Mouse (Mus musculus): ENCODE measurements at regions not wholly inside any gene's neighbourhood (a gene's known extent, or its start where the extent isn't known, plus 50 kb on each side); places are given as distances from the start of the nearest gene placed in this dataset.

DNA sequence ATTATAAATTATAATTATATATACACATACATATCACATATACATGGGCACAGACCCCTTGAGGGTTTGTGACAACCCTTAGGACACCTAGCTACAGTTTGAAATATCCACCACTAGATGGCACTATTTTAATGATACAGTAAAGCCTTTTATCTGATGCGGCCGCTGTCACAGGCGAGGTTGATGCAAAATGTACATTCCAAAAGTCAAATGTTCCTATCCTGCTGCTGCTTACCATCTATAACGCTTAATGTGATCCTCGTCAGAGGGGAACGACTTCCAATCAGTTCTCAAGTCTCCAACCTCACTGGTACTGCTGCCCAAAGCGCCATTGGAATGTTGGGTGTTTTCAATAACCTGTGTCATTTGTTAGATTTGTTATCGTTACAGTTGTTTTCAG, 92.9 kb downstream of the Barhl2 start:
- H3K4me1 ChIP-seq: no peaks in the 10 kb centered on the region
- no peak for ATAC-seq (ENCODE audit: extremely low read depth, insufficient number of reproducible peaks, low FRiP score, low TSS enrichment)
- H3K27ac ChIP-seq (replicated peaks): no peak overlapping the region
- H3K9me3 ChIP-seq: no peaks in the 10 kb centered on the region
- no peaks in the 10 kb centered on the region; the same call in 1 of the 2 replicates for H3K27me3 ChIP-seq (replicated peaks)
- no peak overlapping the region for H3K4me2 ChIP-seq
- no peaks in the 10 kb centered on the region for H3K36me3 ChIP-seq
- no peak overlapping the region for H3K4me3 ChIP-seq
- 36% methylated on average over 8 of the region's 8 CpGs for WGBS
- H3K9ac ChIP-seq: no peak overlapping the region

DNA sequence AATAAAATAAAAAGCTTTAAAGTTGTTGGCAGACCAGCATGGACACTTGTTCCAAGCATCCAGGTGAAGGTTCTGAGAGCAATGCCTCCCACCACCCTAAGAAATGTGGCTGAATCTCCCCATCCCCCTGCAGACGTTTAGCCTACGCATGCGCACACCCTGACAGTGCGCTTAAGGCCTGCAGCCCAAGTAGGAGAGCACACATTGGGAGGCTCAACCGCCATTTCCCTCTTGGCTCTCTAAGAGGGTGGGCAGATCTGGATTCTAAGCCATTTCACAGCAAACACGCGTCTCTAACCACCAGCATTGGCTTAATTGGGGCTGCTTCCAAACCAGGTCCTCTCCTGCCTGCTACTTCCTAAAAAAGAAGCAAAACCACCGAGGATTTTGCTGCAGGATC, 106.6 kb downstream of the Barhl2 start:
- ATAC-seq (ENCODE audit: extremely low read depth, insufficient number of reproducible peaks, low FRiP score, low TSS enrichment): no peak
- Histone ChIP-seq H3K4me3 (no peak overlapping the region), H3K36me3 (no peaks in the 10 kb centered on the region), H3K4me1 (no peaks in the 10 kb centered on the region), H3K4me2 (no peak overlapping the region), H3K9ac (no peak overlapping the region), H3K9me3 (no peaks in the 10 kb centered on the region), H3K27me3 (replicated peaks) (no peaks in the 10 kb centered on the region), H3K27ac (replicated peaks) (no peak overlapping the region)
- 81% methylated on average over 8 of the region's 8 CpGs for WGBS

- Histone ChIP-seq H3K27me3 (replicated peaks) (peaks cover 4% of the 10 kb centered on the region), H3K4me3 (no peak overlapping the region), H3K4me1 (no peaks in the 10 kb centered on the region), H3K36me3 (no peaks in the 10 kb centered on the region), H3K4me2 (no peak overlapping the region), H3K9me3 (no peaks in the 10 kb centered on the region), H3K9ac (no peak overlapping the region), H3K27ac (replicated peaks) (no peak overlapping the region)
- 56% methylated on average over 10 of the region's 10 CpGs for WGBS
- no peak for ATAC-seq (ENCODE audit: extremely low read depth, insufficient number of reproducible peaks, low FRiP score, low TSS enrichment)
These were observed 108.0 kb downstream of the Barhl2 start for GRCm38 (mm10) chr5:106349851-106350515.

DNA sequence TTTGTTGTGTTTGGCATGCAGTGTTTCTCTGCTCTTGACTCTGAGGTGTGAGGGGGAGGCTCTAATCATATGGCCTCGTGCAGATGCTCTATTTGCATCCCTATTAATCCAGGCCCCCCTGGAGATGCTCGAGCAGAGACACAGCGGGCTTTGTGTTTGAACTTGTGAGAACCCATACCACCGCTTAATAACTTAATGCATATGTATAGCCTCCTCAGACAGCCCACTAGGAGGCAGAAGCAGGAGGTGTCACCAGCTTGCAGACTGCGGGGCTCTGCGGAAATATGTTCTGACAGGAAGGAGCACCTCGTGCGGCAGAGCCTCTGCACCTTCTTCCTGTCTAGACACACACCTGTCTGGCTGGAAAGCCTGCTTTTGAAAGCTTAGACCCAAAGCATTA, 113.7 kb downstream of the Barhl2 start:
- Histone ChIP-seq H3K9me3 (no peaks in the 10 kb centered on the region), H3K4me1 (0 out of 2 replicates have a peak, but pooled peaks cover 7% of the 10 kb centered on the region), H3K27me3 (replicated peaks) (peaks cover 32% of the 10 kb centered on the region), H3K27ac (replicated peaks) (no peak overlapping the region), H3K4me2 (peak overlapping the region; percentile 37), H3K36me3 (no peaks in the 10 kb centered on the region), H3K4me3 (0 out of 2 replicates have a peak overlapping the region, but pooled peaks have one; percentile 2), H3K9ac (no peak overlapping the region)
- WGBS: 5% methylated on average over 8 of the region's 8 CpGs
- no peak for ATAC-seq (ENCODE audit: extremely low read depth, insufficient number of reproducible peaks, low FRiP score, low TSS enrichment)

- ATAC-seq (ENCODE audit: extremely low read depth, insufficient number of reproducible peaks, low FRiP score, low TSS enrichment): no peak
- peaks cover 32% of the 10 kb centered on the region for H3K27me3 ChIP-seq (replicated peaks)
- H3K9me3 ChIP-seq: no peaks in the 10 kb centered on the region
- WGBS: 32% methylated on average over 6 of the region's 6 CpGs
- H3K4me1 ChIP-seq: 0 out of 2 replicates have a peak, but pooled peaks cover 7% of the 10 kb centered on the region
- no peak overlapping the region for H3K4me3 ChIP-seq
- no peaks in the 10 kb centered on the region for H3K36me3 ChIP-seq
- H3K9ac ChIP-seq: no peak overlapping the region
- peak overlapping the region; percentile 37 for H3K4me2 ChIP-seq
- H3K27ac ChIP-seq (replicated peaks): no peak overlapping the region
These were observed 114.4 kb downstream of the Barhl2 start for GRCm38 (mm10) chr5:106343601-106344000.

GRCm38 (mm10) chr5:106341361-106341760, 116.6 kb downstream of the Barhl2 start:
- 0 out of 2 replicates have a peak, but pooled peaks cover 7% of the 10 kb centered on the region for H3K4me1 ChIP-seq
- H3K36me3 ChIP-seq: no peaks in the 10 kb centered on the region
- ATAC-seq (ENCODE audit: extremely low read depth, insufficient number of reproducible peaks, low FRiP score, low TSS enrichment): no peak
- WGBS: 65% methylated on average over 12 of the region's 12 CpGs
- H3K4me3 ChIP-seq: no peak overlapping the region
- H3K9ac ChIP-seq: no peak overlapping the region
- H3K27me3 ChIP-seq (replicated peaks): peaks cover 32% of the 10 kb centered on the region
- no peak overlapping the region for H3K4me2 ChIP-seq
- H3K9me3 ChIP-seq: no peaks in the 10 kb centered on the region
- H3K27ac ChIP-seq (replicated peaks): no peak overlapping the region

DNA sequence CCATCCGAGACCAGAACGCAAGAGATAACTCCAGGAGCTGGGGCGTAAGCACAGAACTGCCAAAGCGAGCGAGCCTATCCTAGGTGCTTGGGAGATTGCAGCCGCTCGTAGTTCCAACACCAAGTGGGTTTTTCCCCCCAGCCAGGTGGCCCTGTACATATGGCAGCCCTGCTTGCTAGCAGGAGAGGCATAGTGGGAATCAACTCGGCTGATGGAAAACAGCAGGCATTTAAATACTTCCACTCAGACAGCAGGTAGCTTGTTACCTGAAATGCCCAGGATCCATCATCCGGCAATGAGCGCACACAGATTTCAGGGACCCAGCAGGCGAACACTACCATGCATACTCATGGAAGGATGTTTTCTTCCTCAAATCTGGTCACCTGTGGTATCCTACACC, 122.3 kb downstream of the Barhl2 start:
- no peak for ATAC-seq (ENCODE audit: extremely low read depth, insufficient number of reproducible peaks, low FRiP score, low TSS enrichment)
- H3K4me3 ChIP-seq: no peak overlapping the region
- H3K9me3 ChIP-seq: no peaks in the 10 kb centered on the region
- H3K36me3 ChIP-seq: no peaks in the 10 kb centered on the region
- 77% methylated on average over 11 of the region's 11 CpGs for WGBS
- peaks cover 10% of the 10 kb centered on the region; the same call in 1 of the 2 replicates for H3K27me3 ChIP-seq (replicated peaks)
- H3K4me2 ChIP-seq: no peak overlapping the region
- H3K27ac ChIP-seq (replicated peaks): no peak overlapping the region
- 0 out of 2 replicates have a peak, but pooled peaks cover 4% of the 10 kb centered on the region for H3K4me1 ChIP-seq
- no peak overlapping the region for H3K9ac ChIP-seq

- Histone ChIP-seq H3K4me2 (no peak overlapping the region), H3K9me3 (no peaks in the 10 kb centered on the region), H3K9ac (no peak overlapping the region), H3K4me1 (0 out of 2 replicates have a peak, but pooled peaks cover 4% of the 10 kb centered on the region), H3K4me3 (no peak overlapping the region), H3K36me3 (no peaks in the 10 kb centered on the region), H3K27ac (replicated peaks) (no peak overlapping the region), H3K27me3 (replicated peaks) (peaks cover 17% of the 10 kb centered on the region; the same call in 1 of the 2 replicates)
- no peak for ATAC-seq (ENCODE audit: extremely low read depth, insufficient number of reproducible peaks, low FRiP score, low TSS enrichment)
- 59% methylated on average over 9 of the region's 9 CpGs for WGBS
These were observed 130.3 kb downstream of the Barhl2 start for GRCm38 (mm10) chr5:106327592-106328150.

GRCm38 (mm10) chr5:106322574-106323215, 135.3 kb downstream of the Barhl2 start:
- H3K27me3 ChIP-seq (replicated peaks): no peaks in the 10 kb centered on the region
- H3K4me1 ChIP-seq: 0 out of 2 replicates have a peak, but pooled peaks cover 5% of the 10 kb centered on the region
- H3K9ac ChIP-seq: no peak overlapping the region
- 36% methylated on average over 18 of the region's 18 CpGs for WGBS
- no peak for ATAC-seq (ENCODE audit: extremely low read depth, insufficient number of reproducible peaks, low FRiP score, low TSS enrichment)
- H3K27ac ChIP-seq (replicated peaks): no peak overlapping the region
- no peak overlapping the region for H3K4me2 ChIP-seq
- no peak overlapping the region for H3K4me3 ChIP-seq
- H3K36me3 ChIP-seq: no peaks in the 10 kb centered on the region
- H3K9me3 ChIP-seq: no peaks in the 10 kb centered on the region

- 40% methylated on average over 5 of the region's 5 CpGs for WGBS
- Histone ChIP-seq H3K4me2 (no peak overlapping the region), H3K4me1 (0 out of 2 replicates have a peak, but pooled peaks cover 5% of the 10 kb centered on the region), H3K9me3 (no peaks in the 10 kb centered on the region), H3K4me3 (no peak overlapping the region), H3K27ac (replicated peaks) (no peak overlapping the region), H3K27me3 (replicated peaks) (no peaks in the 10 kb centered on the region), H3K36me3 (no peaks in the 10 kb centered on the region), H3K9ac (no peak overlapping the region)
- no peak for ATAC-seq (ENCODE audit: extremely low read depth, insufficient number of reproducible peaks, low FRiP score, low TSS enrichment)
These were observed 136.5 kb downstream of the Barhl2 start for GRCm38 (mm10) chr5:106321426-106321825.

DNA sequence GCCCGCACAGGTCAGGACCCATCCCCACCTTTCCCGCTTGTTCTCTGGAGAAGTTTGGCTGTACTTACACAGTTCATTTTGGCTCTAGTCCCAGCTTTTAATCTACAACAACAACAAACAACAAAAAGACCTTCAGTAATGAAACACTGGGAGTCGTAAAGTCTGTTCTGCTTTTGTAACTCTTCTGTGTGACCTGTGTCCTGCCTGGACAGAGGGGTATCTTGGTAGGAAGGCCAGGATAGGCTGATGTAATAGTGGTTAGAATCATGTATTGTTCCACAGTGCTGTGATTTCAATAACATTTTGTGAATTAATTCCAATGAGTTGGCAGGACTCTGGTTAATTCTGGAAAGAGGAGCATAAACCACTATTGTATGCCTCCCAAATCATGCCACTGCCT, 136.9 kb downstream of the Barhl2 start:
- ATAC-seq (ENCODE audit: extremely low read depth, insufficient number of reproducible peaks, low FRiP score, low TSS enrichment): no peak
- H3K9me3 ChIP-seq: no peaks in the 10 kb centered on the region
- 0 out of 2 replicates have a peak, but pooled peaks cover 5% of the 10 kb centered on the region for H3K4me1 ChIP-seq
- H3K27me3 ChIP-seq (replicated peaks): no peaks in the 10 kb centered on the region
- WGBS: 66% methylated on average over 3 of the region's 3 CpGs
- H3K36me3 ChIP-seq: no peaks in the 10 kb centered on the region
- H3K4me2 ChIP-seq: no peak overlapping the region
- H3K9ac ChIP-seq: no peak overlapping the region
- no peak overlapping the region for H3K4me3 ChIP-seq
- H3K27ac ChIP-seq (replicated peaks): no peak overlapping the region

Measured in heart, embryonic 13.5 days (tissue).